Mouse (Mus musculus) midbrain, embryonic 14.5 days (tissue): ENCODE measurements at regions not wholly inside any gene's neighbourhood (a gene's known extent, or its start where the extent isn't known, plus 50 kb on each side); places are given as distances from the start of the nearest gene placed in this dataset.

Experiments used
- ATAC-seq: fragments of 200-750 bp; cut with Nextera tagmentation; 2 replicates; pipeline ENCODE4 v1.8.0; 2017; ENCODE audit warnings: moderate number of reproducible peaks, moderate library complexity; ENCODE audit not compliant: low FRiP score, low TSS enrichment
- DNase-seq: peaks from one replicate; pipeline ENCODE4 v3.0.0-alpha.2; 2015
- H3K27ac ChIP-seq: fragments of 300-500 bp; sonication (generic); replicated peaks from 2 replicates; pipeline ENCODE4 v1.5.1; 2014; ENCODE audit warnings: mild to moderate bottlenecking, low read depth, low read length, moderate library complexity
- H3K27me3 ChIP-seq: fragments of 300-500 bp; sonication (generic); 2 replicates; pipeline ENCODE4 v1.6.1; 2014; ENCODE audit warnings: low read length, control low read depth, mixed read lengths; ENCODE audit not compliant: control insufficient read depth, insufficient read depth
- H3K36me3 ChIP-seq: fragments of 300-500 bp; sonication (generic); 2 replicates; pipeline ENCODE4 v1.6.1; 2014; ENCODE audit warnings: low read length, control low read depth; ENCODE audit not compliant: control insufficient read depth, insufficient read depth
- H3K4me1 ChIP-seq: fragments of 300-500 bp; sonication (generic); 2 replicates; pipeline ENCODE4 v1.6.1; 2014; ENCODE audit warnings: mild to moderate bottlenecking, antibody characterized with exemption, low read length, control low read depth; ENCODE audit not compliant: control insufficient read depth, insufficient read depth
- H3K4me2 ChIP-seq: fragments of 300-500 bp; sonication (generic); 2 replicates; pipeline ENCODE4 v1.6.1; 2014; ENCODE audit warnings: mild to moderate bottlenecking, low read length, moderate library complexity
- H3K4me3 ChIP-seq: fragments of 300-500 bp; sonication (generic); replicated peaks from 2 replicates; pipeline ENCODE4 v1.5.1; 2014; ENCODE audit warnings: low read depth, low read length
- H3K9ac ChIP-seq: fragments of 300-500 bp; sonication (generic); replicated peaks from 2 replicates; pipeline ENCODE4 v1.6.1; 2014; ENCODE audit warnings: mild to moderate bottlenecking, low read length, moderate library complexity
- H3K9me3 ChIP-seq: fragments of 300-500 bp; sonication (generic); 2 replicates; pipeline ENCODE4 v1.6.1; 2016; ENCODE audit warnings: low read length, control low read depth, mixed read lengths; ENCODE audit not compliant: control insufficient read depth
- WGBS: fragments of 180-500 bp; shearing (Covaris S2); extraction: QIAGEN DNeasy Blood & Tissue Kit; methylation state at CpG from one replicate; pipeline ENCODE4 v1.1.7; 2014; 5-methylcytosine and 5-hydroxymethylcytosine counted together

GRCm38 (mm10) chr8:91878886-91879285 lies 77.0 kb upstream of the Irx3 start:
- Histone ChIP-seq H3K4me1 (peaks cover 15% of the 10 kb centered on the region), H3K9me3 (no peaks in the 10 kb centered on the region), H3K27me3 (peaks cover 3% of the 10 kb centered on the region; the same call in 1 of the 2 replicates), H3K9ac (no peak overlapping the region), H3K4me2 (no peak overlapping the region), H3K27ac (no peak overlapping the region), H3K4me3 (no peak overlapping the region), H3K36me3 (no peaks in the 10 kb centered on the region)
- DNase-seq (no peak), ATAC-seq (no peak)
- 89% methylated on average over 5 of the region's 5 CpGs for WGBS

DNA sequence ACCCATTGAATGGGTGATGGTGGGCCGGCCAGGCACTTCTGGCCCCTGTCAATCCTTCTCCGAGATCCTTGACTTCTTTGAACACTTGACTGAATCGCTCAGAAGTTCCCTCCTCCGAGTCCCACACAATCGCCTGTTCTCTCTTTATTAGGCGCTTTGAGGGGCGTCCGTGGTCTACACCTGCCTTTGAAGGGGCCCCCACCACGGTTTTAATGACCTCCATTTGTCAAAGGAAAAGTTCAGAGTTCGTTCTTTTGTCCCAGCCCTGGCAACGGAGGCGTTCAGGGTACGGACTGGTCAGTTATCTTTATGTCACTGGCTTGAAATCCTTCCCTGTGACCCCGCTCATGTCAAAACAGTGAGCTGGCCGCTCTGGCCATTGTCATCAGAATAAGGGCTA lies 74.3 kb upstream of the Irx3 start:
- no peak overlapping the region for H3K4me2 ChIP-seq
- ATAC-seq (no peak), DNase-seq (no peak)
- H3K36me3 ChIP-seq, result no peaks in the 10 kb centered on the region
- H3K27me3 ChIP-seq, result peaks cover 8% of the 10 kb centered on the region; the same call in 1 of the 2 replicates
- no peaks in the 10 kb centered on the region for H3K9me3 ChIP-seq
- peaks cover 19% of the 10 kb centered on the region for H3K4me1 ChIP-seq
- no peak overlapping the region for H3K4me3 ChIP-seq
- H3K27ac ChIP-seq, result no peak overlapping the region
- WGBS, result 11% methylated on average over 15 of the region's 15 CpGs
- H3K9ac ChIP-seq, result no peak overlapping the region

DNA sequence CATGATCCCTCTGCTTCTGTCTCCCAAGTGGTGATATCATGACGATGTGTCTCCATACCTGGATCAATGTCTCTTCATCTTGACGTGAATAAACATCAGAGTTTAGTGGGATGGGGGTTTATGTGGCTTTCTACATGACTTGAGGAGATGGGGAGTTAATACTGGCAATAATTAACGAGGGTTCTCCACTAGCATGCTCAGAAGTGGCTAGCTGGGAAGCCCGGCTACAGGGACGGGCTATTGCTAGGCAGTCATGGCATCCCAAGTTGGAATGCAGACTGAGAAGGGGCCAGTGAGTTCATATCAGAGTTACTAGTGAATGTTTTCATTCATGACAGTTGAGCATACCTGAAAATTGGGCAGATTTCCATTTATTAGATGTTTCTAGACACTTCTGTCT lies 71.4 kb upstream of the Irx3 start:
- WGBS, result 50% methylated on average over 5 of the region's 5 CpGs
- Histone ChIP-seq H3K27me3 (peaks cover 11% of the 10 kb centered on the region; the same call in 1 of the 2 replicates), H3K4me3 (no peak overlapping the region)

GRCm38 (mm10) chr8:91872278-91873115 lies 70.6 kb upstream of the Irx3 start:
- H3K9me3 ChIP-seq, result no peaks in the 10 kb centered on the region
- H3K4me3 ChIP-seq, result peak overlapping the region; percentile 15
- H3K4me1 ChIP-seq, result peaks cover 16% of the 10 kb centered on the region
- ATAC-seq (peak; percentile 79; the same call in 1 of the 2 replicates), DNase-seq (peak; percentile 79)
- no peaks in the 10 kb centered on the region for H3K36me3 ChIP-seq
- peak overlapping the region; percentile 13; the same call in 1 of the 2 replicates for H3K27ac ChIP-seq
- H3K27me3 ChIP-seq, result peaks cover 11% of the 10 kb centered on the region; the same call in 1 of the 2 replicates
- WGBS, result 7% methylated on average over 29 of the region's 29 CpGs
- H3K9ac ChIP-seq, result no peak overlapping the region; the same call in 1 of the 2 replicates
- peak overlapping the region; percentile 46 for H3K4me2 ChIP-seq

More for the DNA sequence above, 71.4 kb upstream of the Irx3 start:
- H3K9me3 ChIP-seq, result no peaks in the 10 kb centered on the region
- H3K36me3 ChIP-seq, result no peaks in the 10 kb centered on the region
- H3K4me1 ChIP-seq, result peaks cover 16% of the 10 kb centered on the region
- H3K27ac ChIP-seq, result no peak overlapping the region
- no peak overlapping the region for H3K9ac ChIP-seq
- ATAC-seq (no peak), DNase-seq (no peak)
- no peak overlapping the region for H3K4me2 ChIP-seq

DNA sequence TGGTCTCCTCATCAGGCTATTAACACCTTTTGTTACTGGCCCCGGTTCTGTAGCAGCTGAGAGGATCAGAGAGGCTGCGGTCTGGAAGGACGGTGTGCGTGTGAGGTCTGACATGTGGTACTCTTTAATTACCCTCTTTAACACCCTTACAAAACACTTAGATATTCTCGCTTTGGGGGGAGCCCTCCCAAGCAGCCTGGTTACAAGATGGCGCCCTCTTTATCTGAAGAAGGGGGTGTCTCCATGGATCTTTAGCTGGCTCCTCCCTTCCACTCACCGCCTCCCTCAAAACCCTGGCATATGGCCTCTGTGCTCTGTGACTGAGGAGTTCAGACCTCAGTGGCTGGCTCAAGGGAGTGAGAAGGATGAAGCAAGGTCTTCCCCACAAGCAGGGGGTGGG lies 65.2 kb upstream of the Irx3 start:
- DNase-seq, result no peak
- H3K4me2 ChIP-seq, result no peak overlapping the region
- no peaks in the 10 kb centered on the region for H3K36me3 ChIP-seq
- H3K9me3 ChIP-seq, result no peaks in the 10 kb centered on the region
- WGBS, result 32% methylated on average over 7 of the region's 7 CpGs
- no peak for ATAC-seq
- H3K27ac ChIP-seq, result no peak overlapping the region
- peaks cover 21% of the 10 kb centered on the region for H3K4me1 ChIP-seq
- H3K27me3 ChIP-seq, result 0 out of 2 replicates have a peak, but pooled peaks cover 3% of the 10 kb centered on the region
- no peak overlapping the region for H3K9ac ChIP-seq
- H3K4me3 ChIP-seq, result no peak overlapping the region

DNA sequence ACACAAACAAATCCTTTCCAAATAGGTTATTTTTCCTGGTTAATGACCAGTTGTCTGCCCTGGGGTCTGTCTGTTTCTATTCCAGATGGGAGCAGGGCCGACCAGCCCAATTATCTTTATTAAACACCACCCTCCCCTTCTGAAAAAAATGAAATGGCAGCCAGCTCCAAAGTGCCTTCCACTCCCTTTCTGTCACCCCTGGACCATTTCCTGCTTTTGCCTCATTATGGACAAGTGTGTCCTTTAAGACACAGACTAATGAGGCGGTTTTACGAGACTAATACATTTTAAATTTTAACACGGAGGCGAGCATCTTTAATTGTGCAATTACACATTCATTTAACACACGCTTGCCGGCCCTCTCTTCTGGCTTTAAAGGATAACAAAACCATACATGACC lies 64.2 kb upstream of the Irx3 start:
- H3K4me1 ChIP-seq, result peaks cover 21% of the 10 kb centered on the region
- no peaks in the 10 kb centered on the region for H3K36me3 ChIP-seq
- DNase-seq (no peak), ATAC-seq (no peak)
- H3K4me3 ChIP-seq, result no peak overlapping the region
- WGBS, result 56% methylated on average over 7 of the region's 7 CpGs
- H3K27me3 ChIP-seq, result 0 out of 2 replicates have a peak, but pooled peaks cover 3% of the 10 kb centered on the region
- H3K9me3 ChIP-seq, result no peaks in the 10 kb centered on the region
- no peak overlapping the region for H3K27ac ChIP-seq
- H3K4me2 ChIP-seq, result no peak overlapping the region
- H3K9ac ChIP-seq, result no peak overlapping the region

DNA sequence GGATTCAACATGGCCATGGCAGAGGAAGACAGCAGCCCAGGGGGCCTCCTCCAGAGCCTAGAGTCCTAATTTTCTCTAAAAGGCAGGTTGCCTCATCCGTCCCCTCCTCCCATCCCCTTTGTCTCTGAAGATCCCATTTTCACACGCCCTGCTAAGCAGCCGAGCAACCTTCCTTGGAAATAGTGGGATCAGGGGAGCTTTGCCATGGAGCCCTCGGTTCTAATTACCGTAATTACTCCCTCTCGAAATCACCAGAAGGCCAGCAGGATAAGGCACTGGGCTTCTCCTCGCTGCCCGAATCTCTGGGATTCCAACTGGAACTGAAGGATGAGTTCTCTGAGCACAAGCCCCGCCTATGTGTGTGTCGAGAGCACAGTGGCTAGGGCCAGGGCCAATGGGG lies 63.5 kb upstream of the Irx3 start:
- 0 out of 2 replicates have a peak, but pooled peaks cover 3% of the 10 kb centered on the region for H3K27me3 ChIP-seq
- 12% methylated on average over 10 of the region's 10 CpGs for WGBS

GRCm38 (mm10) chr8:91863505-91863904 lies 61.6 kb upstream of the Irx3 start:
- DNase-seq, result peak; percentile 61
- no peaks in the 10 kb centered on the region for H3K27me3 ChIP-seq

More for the DNA sequence above, 63.5 kb upstream of the Irx3 start:
- Histone ChIP-seq H3K27ac (peak overlapping the region; percentile 32), H3K4me3 (no peak overlapping the region), H3K9ac (no peak overlapping the region), H3K4me1 (peaks cover 21% of the 10 kb centered on the region), H3K4me2 (no peak overlapping the region), H3K9me3 (no peaks in the 10 kb centered on the region), H3K36me3 (no peaks in the 10 kb centered on the region)
- peak; percentile 51 for DNase-seq
- ATAC-seq, result no peak

More at GRCm38 (mm10) chr8:91863505-91863904, 61.6 kb upstream of the Irx3 start:
- 9% methylated on average over 4 of the region's 4 CpGs for WGBS
- Histone ChIP-seq H3K4me2 (peak overlapping the region; percentile 13; the same call in 1 of the 2 replicates), H3K27ac (no peak overlapping the region; the same call in 1 of the 2 replicates), H3K4me1 (peaks cover 21% of the 10 kb centered on the region), H3K9ac (no peak overlapping the region), H3K4me3 (no peak overlapping the region), H3K36me3 (no peaks in the 10 kb centered on the region), H3K9me3 (no peaks in the 10 kb centered on the region)
- no peak for ATAC-seq
